Mouse (Mus musculus): ENCODE measurements around the gene Gm4302. TPM values are rescaled to one million over a fixed set of nuclear protein-coding genes. Genes with fewer than 3 reads are reported as not detected.

The Gm4302 gene
- polyA plus RNA-seq (2012; rRNA removed) = not detected in 2 replicates

DNA sequence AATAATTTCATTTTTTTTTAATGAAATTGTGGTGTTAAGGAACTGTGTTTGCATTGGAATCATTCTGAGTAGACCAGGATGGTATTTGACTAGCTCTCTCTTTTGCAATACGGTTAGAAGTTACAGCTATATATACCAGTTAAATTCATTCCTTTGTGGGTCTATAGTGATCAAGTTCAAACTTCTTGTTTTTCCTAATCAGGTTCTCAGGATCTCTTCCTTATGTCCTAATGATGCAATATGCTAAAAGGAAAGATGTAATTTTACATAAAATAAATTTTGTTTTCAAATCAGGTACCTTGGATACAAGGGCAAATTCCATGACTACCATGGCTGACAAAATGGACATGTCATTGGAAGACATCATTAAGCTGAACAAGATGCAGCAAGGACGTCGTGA, at the start of gene Gm4302:
Gene Gm4302, plus strand, starts transcription at position 301 of the 400 bp plus-strand sequence.

DNA sequence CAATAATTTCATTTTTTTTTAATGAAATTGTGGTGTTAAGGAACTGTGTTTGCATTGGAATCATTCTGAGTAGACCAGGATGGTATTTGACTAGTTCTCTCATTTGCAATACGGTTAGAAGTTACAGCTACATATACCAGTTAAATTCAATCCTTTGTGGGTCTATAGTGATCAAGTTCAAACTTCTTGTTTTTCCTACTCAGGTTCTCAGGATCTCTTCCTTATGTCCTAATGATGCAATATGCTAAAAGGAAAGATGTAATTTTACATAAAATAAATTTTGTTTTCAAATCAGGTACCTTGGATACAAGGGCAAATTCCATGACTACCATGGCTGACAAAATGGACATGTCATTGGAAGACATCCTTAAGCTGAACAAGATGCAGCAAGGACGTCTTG, 5.3 kb upstream of the Gm4302 start, which contains the start of gene Gm4301:
Gene Gm4301, plus strand, starts transcription at position 301 of the 400 bp plus-strand sequence.

DNA sequence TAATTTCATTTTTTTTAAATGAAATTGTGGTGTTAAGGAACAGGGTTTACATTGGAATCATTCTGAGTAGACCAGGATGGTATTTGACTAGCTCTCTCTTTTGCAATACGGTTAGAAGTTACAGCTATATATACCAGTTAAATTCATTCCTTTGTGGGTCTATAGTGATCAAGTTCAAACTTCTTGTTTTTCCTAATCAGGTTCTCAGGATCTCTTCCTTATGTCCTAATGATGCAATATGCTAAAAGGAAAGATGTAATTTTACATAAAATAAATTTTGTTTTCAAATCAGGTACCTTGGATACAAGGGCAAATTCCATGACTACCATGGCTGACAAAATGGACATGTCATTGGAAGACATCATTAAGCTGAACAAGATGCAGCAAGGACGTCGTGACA, 5.0 kb downstream of the Gm4302 start, which contains the start of gene Gm4303:
Gene Gm4303, plus strand, starts transcription at position 301 of the 400 bp plus-strand sequence.

DNA sequence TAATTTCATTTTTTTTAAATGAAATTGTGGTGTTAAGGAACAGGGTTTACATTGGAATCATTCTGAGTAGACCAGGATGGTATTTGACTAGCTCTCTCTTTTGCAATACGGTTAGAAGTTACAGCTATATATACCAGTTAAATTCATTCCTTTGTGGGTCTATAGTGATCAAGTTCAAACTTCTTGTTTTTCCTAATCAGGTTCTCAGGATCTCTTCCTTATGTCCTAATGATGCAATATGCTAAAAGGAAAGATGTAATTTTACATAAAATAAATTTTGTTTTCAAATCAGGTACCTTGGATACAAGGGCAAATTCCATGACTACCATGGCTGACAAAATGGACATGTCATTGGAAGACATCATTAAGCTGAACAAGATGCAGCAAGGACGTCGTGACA, 10.2 kb downstream of the Gm4302 start, which contains the start of gene Gm4305:
Gene Gm4305, plus strand, starts transcription at position 301 of the 400 bp plus-strand sequence.

DNA sequence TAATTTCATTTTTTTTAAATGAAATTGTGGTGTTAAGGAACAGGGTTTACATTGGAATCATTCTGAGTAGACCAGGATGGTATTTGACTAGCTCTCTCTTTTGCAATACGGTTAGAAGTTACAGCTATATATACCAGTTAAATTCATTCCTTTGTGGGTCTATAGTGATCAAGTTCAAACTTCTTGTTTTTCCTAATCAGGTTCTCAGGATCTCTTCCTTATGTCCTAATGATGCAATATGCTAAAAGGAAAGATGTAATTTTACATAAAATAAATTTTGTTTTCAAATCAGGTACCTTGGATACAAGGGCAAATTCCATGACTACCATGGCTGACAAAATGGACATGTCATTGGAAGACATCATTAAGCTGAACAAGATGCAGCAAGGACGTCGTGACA, 20.4 kb downstream of the Gm4302 start, which contains the start of gene Gm4307:
Gene Gm4307, plus strand, starts transcription at position 301 of the 400 bp plus-strand sequence.

DNA sequence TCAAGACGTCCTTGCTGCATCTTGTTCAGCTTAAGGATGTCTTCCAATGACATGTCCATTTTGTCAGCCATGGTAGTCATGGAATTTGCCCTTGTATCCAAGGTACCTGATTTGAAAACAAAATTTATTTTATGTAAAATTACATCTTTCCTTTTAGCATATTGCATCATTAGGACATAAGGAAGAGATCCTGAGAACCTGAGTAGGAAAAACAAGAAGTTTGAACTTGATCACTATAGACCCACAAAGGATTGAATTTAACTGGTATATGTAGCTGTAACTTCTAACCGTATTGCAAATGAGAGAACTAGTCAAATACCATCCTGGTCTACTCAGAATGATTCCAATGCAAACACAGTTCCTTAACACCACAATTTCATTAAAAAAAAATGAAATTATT, 41.8 kb downstream of the Gm4302 start, which contains the start of gene Gm4312:
Gene Gm4312, minus strand, starts transcription at position 101 of the 400 bp plus-strand sequence.

Other genes with a start within 250 kb of the Gm4302 start
- gene Gm4301, start 5.2 kb upstream of the Gm4302 start, polyA plus RNA-seq (2012; rRNA removed) = not detected in 2 replicates
- not detected in 2 replicates for gene Gm4303, start 5.1 kb downstream of the Gm4302 start, polyA plus RNA-seq (2012; rRNA removed)
- not detected in 2 replicates for gene Gm4305, start 10.3 kb downstream of the Gm4302 start, polyA plus RNA-seq (2012; rRNA removed)
- gene Gm4307, start 20.5 kb downstream of the Gm4302 start, polyA plus RNA-seq (2012; rRNA removed) = not detected in 2 replicates
- not detected in 2 replicates for gene Gm4312, start 41.7 kb downstream of the Gm4302 start, polyA plus RNA-seq (2012; rRNA removed)
- 2.8 and 3.5 TPM in 2 replicates for gene Tmtc3, start 146.5 kb downstream of the Gm4302 start, polyA plus RNA-seq (2012; rRNA removed)
- 0.09 and 0.20 TPM in 2 replicates for gene Cep290, start 146.7 kb downstream of the Gm4302 start, polyA plus RNA-seq (2012; rRNA removed)
- 4.0 and 4.3 TPM in 2 replicates for gene 4930430F08Rik, start 249.6 kb downstream of the Gm4302 start, polyA plus RNA-seq (2012; rRNA removed)
- gene 1700017N19Rik, start 249.6 kb downstream of the Gm4302 start, polyA plus RNA-seq (2012; rRNA removed) = not detected in 2 replicates

All from colon, adult 2 months (tissue).